Mouse (Mus musculus) heart, adult 2 months (tissue): ENCODE data around the gene Rabl2.

Experiments
- CTCF ChIP-seq: fragments of 200-600 bp; IDR thresholded peaks from 2 replicates; pipeline ENCODE4 v1.8.1; 2022; ENCODE audit warnings: antibody characterized with exemption, mild to moderate bottlenecking, moderate library complexity
- EP300 ChIP-seq: fragments of 200-500 bp; IDR thresholded peaks from 2 replicates; pipeline ENCODE4 v1.6.1; 2011; ENCODE audit warnings: low read depth, low read length, control low read depth; ENCODE audit not compliant: insufficient read depth

DNA sequence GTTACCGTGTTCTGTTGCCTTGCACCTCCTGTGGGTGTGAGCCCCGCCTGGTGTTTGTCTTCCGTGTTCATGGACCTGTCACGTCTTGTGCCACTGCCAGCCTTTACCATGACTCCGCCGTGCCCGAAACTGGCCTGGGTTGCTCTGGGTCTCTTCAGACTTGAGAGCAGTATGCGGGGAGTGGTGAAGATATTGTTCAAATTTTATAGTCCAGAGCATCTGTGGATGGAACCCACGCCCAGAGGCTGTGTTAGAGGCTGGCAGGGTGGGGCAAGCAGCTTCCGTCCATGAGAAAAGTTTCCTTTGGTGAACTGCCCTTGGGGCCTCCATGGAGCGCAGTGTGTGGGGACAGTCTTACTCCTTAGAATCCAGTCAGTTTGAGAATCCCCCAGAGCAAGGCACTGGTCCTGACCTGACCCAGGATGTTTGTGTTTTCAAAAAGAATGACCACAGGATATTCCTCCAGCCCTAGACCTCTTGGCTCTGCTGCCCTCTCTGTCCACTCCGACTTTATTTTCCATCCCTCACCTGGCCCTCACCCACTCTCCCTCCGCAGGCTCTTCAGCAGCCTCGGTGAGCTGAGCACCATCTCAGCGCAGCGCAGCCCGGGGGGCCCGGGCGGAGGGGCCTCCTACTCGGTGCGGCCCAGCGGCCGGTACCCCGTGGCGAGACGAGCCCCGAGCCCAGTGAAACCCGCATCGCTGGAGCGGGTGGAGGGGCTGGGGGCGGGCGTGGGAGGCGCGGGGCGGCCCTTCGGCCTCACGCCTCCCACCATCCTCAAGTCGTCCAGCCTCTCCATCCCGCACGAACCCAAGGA is 34.3 kb downstream of the Rabl2 start:
- TF ChIP-seq CTCF: no peak
- no peak for TF ChIP-seq EP300
